Mouse (Mus musculus) c-Kit-positive CD71-negative TER-119-negative erythroid progenitor cells, embryonic 14.5 days (primary cell): ENCODE measurements around the gene Fgfr2.

ENCODE experiments used
- DNase-seq: peaks from one replicate; pipeline ENCODE4 v3.0.0-alpha.2; 2013; ENCODE audit warnings: low read depth

The Fgfr2 gene

GRCm38 (mm10) chr7:131809584-131810181 lies 1313.5 kb downstream of the Fgfr2 start:
- DNase-seq: no peak

GRCm38 (mm10) chr7:131807257-131807656 lies 1315.9 kb downstream of the Fgfr2 start:
- DNase-seq: no peak

GRCm38 (mm10) chr7:131805525-131806202 lies 1317.5 kb downstream of the Fgfr2 start:
- DNase-seq: no peak

GRCm38 (mm10) chr7:131800416-131801045 lies 1322.6 kb downstream of the Fgfr2 start:
- peak; percentile 1 for DNase-seq

- DNase-seq: no peak
Observed at GRCm38 (mm10) chr7:131797161-131797560, 1326.0 kb downstream of the Fgfr2 start.

GRCm38 (mm10) chr7:131788595-131789206 lies 1334.4 kb downstream of the Fgfr2 start:
- DNase-seq: no peak

- DNase-seq: no peak
Observed at GRCm38 (mm10) chr7:131785721-131786120, 1337.4 kb downstream of the Fgfr2 start.

- no peak for DNase-seq
Observed at GRCm38 (mm10) chr7:131778271-131778985, 1344.7 kb downstream of the Fgfr2 start.

- DNase-seq: no peak
Observed at GRCm38 (mm10) chr7:131777461-131778270, 1345.5 kb downstream of the Fgfr2 start.

- no peak for DNase-seq
Observed at GRCm38 (mm10) chr7:131776191-131776752, 1346.9 kb downstream of the Fgfr2 start.

- DNase-seq: no peak
Observed at GRCm38 (mm10) chr7:131757922-131758321, 1365.2 kb downstream of the Fgfr2 start.

GRCm38 (mm10) chr7:131747152-131748010 lies 1375.8 kb downstream of the Fgfr2 start:
- DNase-seq: no peak

GRCm38 (mm10) chr7:131746752-131747151 lies 1376.4 kb downstream of the Fgfr2 start:
- no peak for DNase-seq

GRCm38 (mm10) chr7:131743193-131743592 lies 1380.0 kb downstream of the Fgfr2 start:
- DNase-seq: no peak

GRCm38 (mm10) chr7:131722783-131723575 lies 1400.2 kb downstream of the Fgfr2 start:
- no peak for DNase-seq

GRCm38 (mm10) chr7:131722316-131722715 lies 1400.8 kb downstream of the Fgfr2 start:
- DNase-seq: no peak

GRCm38 (mm10) chr7:131718280-131718679 lies 1404.9 kb downstream of the Fgfr2 start:
- DNase-seq: no peak

GRCm38 (mm10) chr7:131713076-131713475 lies 1410.1 kb downstream of the Fgfr2 start:
- DNase-seq: no peak

GRCm38 (mm10) chr7:131696889-131697288 lies 1426.3 kb downstream of the Fgfr2 start:
- no peak for DNase-seq
